Mouse (Mus musculus) neural tube, embryonic 11.5 days (tissue): ENCODE results near the gene Elmo3. TPM values are rescaled to one million over a fixed set of nuclear protein-coding genes. Genes with fewer than 3 reads are reported as not detected.

ENCODE experiments used
- ATAC-seq: fragments of 200-750 bp; cut with Nextera tagmentation; 2 replicates; pipeline ENCODE4 v1.8.0; 2017; ENCODE audit warnings: moderate number of reproducible peaks, mild to moderate bottlenecking, moderate TSS enrichment, moderate library complexity; ENCODE audit not compliant: insufficient read depth, low FRiP score, low TSS enrichment
- DNase-seq: peaks from one replicate; pipeline ENCODE4 v3.0.0-alpha.2; 2015; ENCODE audit warnings: low spot score
- H3K27ac ChIP-seq: fragments of 300-500 bp; sonication (generic); 2 replicates; pipeline ENCODE4 v1.5.1; 2014; ENCODE audit warnings: low read depth, mild to moderate bottlenecking, low read length
- H3K27me3 ChIP-seq: fragments of 300-500 bp; sonication (generic); 2 replicates; pipeline ENCODE4 v1.6.1; 2014; ENCODE audit warnings: mild to moderate bottlenecking, low read length, mixed read lengths; ENCODE audit not compliant: control insufficient read depth, insufficient read depth
- H3K36me3 ChIP-seq: fragments of 300-500 bp; sonication (generic); 2 replicates; pipeline ENCODE4 v1.6.1; 2014; ENCODE audit warnings: mild to moderate bottlenecking, low read length, moderate library complexity, mixed read lengths; ENCODE audit not compliant: control insufficient read depth, insufficient read depth
- H3K4me1 ChIP-seq: fragments of 300-500 bp; sonication (generic); 2 replicates; pipeline ENCODE4 v1.6.1; 2014; ENCODE audit warnings: low read length, mixed read lengths; ENCODE audit not compliant: control insufficient read depth, insufficient read depth
- H3K4me2 ChIP-seq: fragments of 300-500 bp; sonication (generic); 2 replicates; pipeline ENCODE4 v1.6.1; 2014; ENCODE audit warnings: low read depth, mild to moderate bottlenecking, moderate library complexity
- H3K4me3 ChIP-seq: fragments of 300-500 bp; sonication (generic); 2 replicates; pipeline ENCODE4 v1.5.1; 2014; ENCODE audit warnings: low read depth, low read length
- H3K9ac ChIP-seq: fragments of 300-500 bp; sonication (generic); 2 replicates; pipeline ENCODE4 v1.6.1; 2014; ENCODE audit warnings: mild to moderate bottlenecking, low read length
- H3K9me3 ChIP-seq: fragments of 300-500 bp; sonication (generic); 2 replicates; pipeline ENCODE4 v1.6.1; 2016; ENCODE audit warnings: low read length; ENCODE audit not compliant: control insufficient read depth
- WGBS: fragments of 180-500 bp; shearing (Covaris S2); extraction: QIAGEN DNeasy Blood & Tissue Kit; methylation state at CpG from one replicate; pipeline ENCODE4 v1.1.7; 2014; 5-methylcytosine and 5-hydroxymethylcytosine counted together
- polyA plus RNA-seq: library from polyadenylated mRNA; unstranded; fragments of >200 nt; fragmentation: Nextera tagmentation; extraction: Ambion mirVana; gene quantifications from 2 replicates; pipeline ENCODE4 v1.2.1, GENCODE M21; 2014

Gene Elmo3
- polyA plus RNA-seq, 1 experiment from 2014 or later, result 1.9 TPM

GRCm38 (mm10) chr8:105299962-105300361 lies 5.4 kb upstream of the Elmo3 start:
- Histone ChIP-seq H3K27ac (no peak overlapping the region), H3K9ac (no peak overlapping the region), H3K4me1 (peaks cover 9% of the 10 kb centered on the region), H3K27me3 (no peaks in the 10 kb centered on the region), H3K4me2 (no peak overlapping the region), H3K4me3 (no peak overlapping the region), H3K9me3 (no peaks in the 10 kb centered on the region), H3K36me3 (peaks cover 11% of the 10 kb centered on the region)
- no peak for DNase-seq
- ATAC-seq, result no peak
- WGBS, result 94% methylated on average over 8 of the region's 8 CpGs

GRCm38 (mm10) chr8:105303396-105303795 lies 2.0 kb upstream of the Elmo3 start:
- Histone ChIP-seq H3K9ac (no peak overlapping the region), H3K36me3 (peaks cover 14% of the 10 kb centered on the region), H3K9me3 (no peaks in the 10 kb centered on the region), H3K4me3 (no peak overlapping the region), H3K4me1 (peaks cover 14% of the 10 kb centered on the region), H3K27ac (no peak overlapping the region), H3K27me3 (no peaks in the 10 kb centered on the region), H3K4me2 (no peak overlapping the region)
- WGBS, result 89% methylated on average over 8 of the region's 8 CpGs
- DNase-seq (no peak), ATAC-seq (no peak)

GRCm38 (mm10) chr8:105303874-105304273 lies 1.5 kb upstream of the Elmo3 start:
- no peaks in the 10 kb centered on the region for H3K27me3 ChIP-seq
- no peak overlapping the region for H3K27ac ChIP-seq
- 89% methylated on average over 8 of the region's 9 CpGs for WGBS
- ATAC-seq, result no peak
- DNase-seq, result no peak
- H3K36me3 ChIP-seq, result peaks cover 17% of the 10 kb centered on the region
- no peak overlapping the region for H3K4me3 ChIP-seq
- no peak overlapping the region for H3K4me2 ChIP-seq
- peaks cover 9% of the 10 kb centered on the region for H3K4me1 ChIP-seq
- H3K9me3 ChIP-seq, result no peaks in the 10 kb centered on the region
- H3K9ac ChIP-seq, result no peak overlapping the region

GRCm38 (mm10) chr8:105304325-105305210 lies 833 bp upstream of the Elmo3 start:
- Histone ChIP-seq H3K9ac (no peak overlapping the region), H3K36me3 (peaks cover 20% of the 10 kb centered on the region), H3K4me3 (no peak overlapping the region), H3K4me1 (peaks cover 8% of the 10 kb centered on the region; the same call in 1 of the 2 replicates), H3K4me2 (no peak overlapping the region), H3K27ac (no peak overlapping the region), H3K9me3 (no peaks in the 10 kb centered on the region), H3K27me3 (no peaks in the 10 kb centered on the region)
- WGBS, result 86% methylated on average over 9 of the region's 9 CpGs
- DNase-seq, result no peak
- ATAC-seq, result 0 out of 2 replicates have a peak, but pooled peaks have one; percentile 6

- Histone ChIP-seq H3K27ac (no peak overlapping the region), H3K4me2 (peak overlapping the region; percentile 32; the same call in 1 of the 2 replicates), H3K4me3 (no peak overlapping the region), H3K27me3 (no peaks in the 10 kb centered on the region), H3K9me3 (no peaks in the 10 kb centered on the region), H3K9ac (no peak overlapping the region; the same call in 1 of the 2 replicates), H3K4me1 (peaks cover 8% of the 10 kb centered on the region; the same call in 1 of the 2 replicates), H3K36me3 (peaks cover 13% of the 10 kb centered on the region)
- no peak for DNase-seq
- WGBS, result 48% methylated on average over 5 of the region's 5 CpGs
- ATAC-seq, result peak; percentile 17
Observed at GRCm38 (mm10) chr8:105306146-105306691, 818 bp downstream of the Elmo3 start.

GRCm38 (mm10) chr8:105307670-105308069 lies 2.3 kb downstream of the Elmo3 start:
- DNase-seq, result no peak
- 98% methylated on average over 13 of the region's 13 CpGs for WGBS
- peaks cover 11% of the 10 kb centered on the region for H3K36me3 ChIP-seq

GRCm38 (mm10) chr8:105308428-105308827 lies 3.0 kb downstream of the Elmo3 start:
- H3K9me3 ChIP-seq, result no peaks in the 10 kb centered on the region
- H3K27ac ChIP-seq, result no peak overlapping the region
- DNase-seq, result peak; percentile 8
- H3K36me3 ChIP-seq, result peaks cover 9% of the 10 kb centered on the region
- no peak overlapping the region for H3K4me2 ChIP-seq
- no peak overlapping the region for H3K4me3 ChIP-seq
- peaks cover 8% of the 10 kb centered on the region; the same call in 1 of the 2 replicates for H3K4me1 ChIP-seq
- no peak overlapping the region for H3K9ac ChIP-seq
- WGBS, result 90% methylated on average over 10 of the region's 10 CpGs
- H3K27me3 ChIP-seq, result no peaks in the 10 kb centered on the region
- no peak for ATAC-seq

More at GRCm38 (mm10) chr8:105307670-105308069, 2.3 kb downstream of the Elmo3 start:
- Histone ChIP-seq H3K4me2 (no peak overlapping the region), H3K4me3 (no peak overlapping the region), H3K4me1 (peaks cover 8% of the 10 kb centered on the region; the same call in 1 of the 2 replicates), H3K9ac (no peak overlapping the region), H3K27me3 (no peaks in the 10 kb centered on the region), H3K9me3 (no peaks in the 10 kb centered on the region), H3K27ac (no peak overlapping the region)
- ATAC-seq, result no peak

- WGBS, result 83% methylated on average over 15 of the region's 15 CpGs
Observed at GRCm38 (mm10) chr8:105309142-105309847, 3.9 kb downstream of the Elmo3 start.

More at GRCm38 (mm10) chr8:105309142-105309847, 3.9 kb downstream of the Elmo3 start:
- H3K27ac ChIP-seq, result no peak overlapping the region
- peak; percentile 7 for DNase-seq
- ATAC-seq, result no peak
- no peak overlapping the region for H3K9ac ChIP-seq
- H3K4me1 ChIP-seq, result peaks cover 8% of the 10 kb centered on the region; the same call in 1 of the 2 replicates
- H3K27me3 ChIP-seq, result no peaks in the 10 kb centered on the region
- no peak overlapping the region for H3K4me2 ChIP-seq
- no peaks in the 10 kb centered on the region for H3K9me3 ChIP-seq
- peaks cover 9% of the 10 kb centered on the region for H3K36me3 ChIP-seq
- no peak overlapping the region for H3K4me3 ChIP-seq
